Mouse (Mus musculus) liver, embryonic 16.5 days (tissue): Measurements from ENCODE around the gene Mgst2. TPM values are rescaled to one million over a fixed set of nuclear protein-coding genes. Genes with fewer than 3 reads are reported as not detected.

Experiments
- ATAC-seq: fragments of 200-750 bp; cut with Nextera tagmentation; 2 replicates; pipeline ENCODE4 v1.8.0; 2017; ENCODE audit warnings: low read depth, mild to moderate bottlenecking, moderate number of reproducible peaks, moderate library complexity
- H3K27ac ChIP-seq: fragments of 300-500 bp; sonication (generic); 2 replicates; pipeline ENCODE4 v1.5.1; 2014; ENCODE audit warnings: mild to moderate bottlenecking, low read length
- H3K27me3 ChIP-seq: fragments of 300-500 bp; sonication (generic); 2 replicates; pipeline ENCODE4 v1.6.1; 2014; ENCODE audit warnings: low read depth, low read length, mixed read lengths; ENCODE audit not compliant: control insufficient read depth, insufficient read depth
- H3K36me3 ChIP-seq: fragments of 300-500 bp; sonication (generic); 2 replicates; pipeline ENCODE4 v1.6.1; 2014; ENCODE audit warnings: mild to moderate bottlenecking; ENCODE audit not compliant: control insufficient read depth, insufficient read depth
- H3K4me1 ChIP-seq: fragments of 300-500 bp; sonication (generic); 2 replicates; pipeline ENCODE4 v1.6.1; 2014; ENCODE audit warnings: low read depth, low read length, mixed read lengths; ENCODE audit not compliant: control insufficient read depth
- H3K4me2 ChIP-seq: fragments of 300-500 bp; sonication (generic); 2 replicates; pipeline ENCODE4 v1.6.1; 2014; ENCODE audit warnings: low read depth, low read length, mixed read lengths
- H3K4me3 ChIP-seq: fragments of 300-500 bp; sonication (generic); 2 replicates; pipeline ENCODE4 v1.5.1; 2014; ENCODE audit warnings: low read depth, mild to moderate bottlenecking, low read length
- H3K9ac ChIP-seq: fragments of 300-500 bp; sonication (generic); 2 replicates; pipeline ENCODE4 v1.6.1; 2014; ENCODE audit warnings: low read depth, low read length
- H3K9me3 ChIP-seq: fragments of 300-500 bp; sonication (generic); replicated peaks from 2 replicates; pipeline ENCODE4 v1.6.1; 2016; ENCODE audit warnings: low read length; ENCODE audit not compliant: control insufficient read depth
- WGBS: fragments of 180-500 bp; shearing (Covaris S2); extraction: QIAGEN DNeasy Blood & Tissue Kit; methylation state at CpG from one replicate; pipeline ENCODE4 v1.1.7; 2014; ENCODE audit not compliant: insufficient replicate concordance; 5-methylcytosine and 5-hydroxymethylcytosine counted together
- polyA plus RNA-seq: library from polyadenylated mRNA; unstranded; fragments of >200 nt; fragmentation: Nextera tagmentation; extraction: Ambion mirVana; gene quantifications from 2 replicates; pipeline ENCODE4 v1.2.1, GENCODE M21; 2015

The Mgst2 gene
- polyA plus RNA-seq, 1 experiment from 2014 or later: 28.4 TPM

GRCm38 (mm10) chr3:51729109-51729918 is 69.2 kb downstream of the Mgst2 start:
- Histone ChIP-seq H3K4me3 (no peak overlapping the region), H3K27me3 (no peaks in the 10 kb centered on the region), H3K9ac (0 out of 2 replicates have a peak overlapping the region, but pooled peaks have one; percentile 9), H3K4me2 (peak overlapping the region; percentile 62), H3K27ac (peak overlapping the region; percentile 92), H3K4me1 (peaks cover 38% of the 10 kb centered on the region), H3K36me3 (no peaks in the 10 kb centered on the region), H3K9me3 (no peaks in the 10 kb centered on the region)
- ATAC-seq: no peak
- 61% methylated on average over 14 of the region's 14 CpGs for WGBS

- 58% methylated on average over 7 of the region's 7 CpGs for WGBS
- Histone ChIP-seq H3K27me3 (no peaks in the 10 kb centered on the region), H3K4me2 (no peak overlapping the region), H3K9ac (no peak overlapping the region), H3K4me3 (no peak overlapping the region), H3K9me3 (no peaks in the 10 kb centered on the region), H3K4me1 (peaks cover 38% of the 10 kb centered on the region), H3K27ac (no peak overlapping the region), H3K36me3 (no peaks in the 10 kb centered on the region)
- no peak for ATAC-seq
Observed at GRCm38 (mm10) chr3:51730662-51731061, 70.5 kb downstream of the Mgst2 start.

- H3K9ac ChIP-seq: no peak overlapping the region
- H3K4me3 ChIP-seq: no peak overlapping the region
- H3K4me2 ChIP-seq: no peak overlapping the region
- ATAC-seq: no peak
- 84% methylated on average over 16 of the region's 16 CpGs for WGBS
- H3K4me1 ChIP-seq: peaks cover 30% of the 10 kb centered on the region
- H3K27ac ChIP-seq: no peak overlapping the region
- H3K36me3 ChIP-seq: no peaks in the 10 kb centered on the region
- no peaks in the 10 kb centered on the region for H3K27me3 ChIP-seq
- no peaks in the 10 kb centered on the region for H3K9me3 ChIP-seq
Observed at GRCm38 (mm10) chr3:51731949-51732636, 71.9 kb downstream of the Mgst2 start.

Other genes with a start within 250 kb of the Mgst2 start
- 15.3 and 16.3 TPM in 2 replicates for gene Naa15, start 245.2 kb upstream of the Mgst2 start, polyA plus RNA-seq
- 4.6 TPM in 2 replicates for gene Rab33b, start 176.4 kb upstream of the Mgst2 start, polyA plus RNA-seq
- gene Setd7, start 99.5 kb upstream of the Mgst2 start, polyA plus RNA-seq: 0.56 and 0.64 TPM in 2 replicates